Mouse (Mus musculus): ENCODE results near the gene Ccdc154. TPM values are rescaled to one million over a fixed set of nuclear protein-coding genes. Genes with fewer than 3 reads are reported as not detected.
A peak's percentile ranks its signal among the peaks of the same experiment; 100 is the strongest.

Ccdc154 gene
- total and polyA plus RNA-seq, 3 experiments = 0.12 to 0.19 TPM; not detected in 1

GRCm38 (mm10) chr17:25184129-25184691 is 21.9 kb downstream of the Ccdc154 start, which contains the start of gene BC003965:
Gene BC003965, plus strand, starts transcription at chr17:25184554.
- Histone ChIP-seq H3K4me3 (ENCODE audit: control insufficient read depth in 1 of 2, insufficient read depth in 1 of 2, low read depth in 2 of 2, low read length in 2 of 2) (peak within 1 kb of the TSS; percentile 84 to 87), H3K27ac (ENCODE audit: control insufficient read depth, low read depth, low read length) (peak within 1 kb of the TSS; percentile 96), H3K9ac (ENCODE audit: control insufficient read depth, low read depth, low read length, poor library complexity, severe bottlenecking) (peak within 1 kb of the TSS; percentile 96), H3K79me2 (ENCODE audit: control insufficient read depth, insufficient read depth, low read length, poor library complexity) (peaks cover 34% of the 10 kb centered on the region), H3K27me3 (ENCODE audit: control insufficient read depth in 1 of 2, insufficient read depth in 2 of 2, low read length in 2 of 2) (peaks cover 0 to 1% of the 10 kb centered on the region in 2 experiments; a peak in 1 of 4 replicates), H3K9me3 (replicated peaks; ENCODE audit: insufficient read depth, low read length) (no peaks in the 10 kb centered on the region), H3K4me1 (ENCODE audit: control insufficient read depth in 1 of 2, insufficient read depth in 2 of 2, low read length in 2 of 2) (peaks cover 4 to 15% of the 10 kb centered on the region in 2 experiments), H3K36me3 (ENCODE audit: control insufficient read depth in 1 of 2, insufficient read depth in 2 of 2, low read length in 2 of 2) (peaks cover 0 to 11% of the 10 kb centered on the region in 2 experiments; a peak in 2 of 4 replicates)
- DNase-seq (ENCODE audit: low read depth, low spot score) = peak; percentile 99
- peak; percentile 94 for TF ChIP-seq TBP (IDR thresholded peaks at IDR 0.05; ENCODE audit: low read depth, low read length)
- peak; percentile 63; the same call in 1 of the 2 replicates for TF ChIP-seq GABPA (IDR thresholded peaks at IDR 0.05; ENCODE audit: low read depth, low read length)
- peak; percentile 59; the same call in 1 of the 2 replicates for TF ChIP-seq USF1 (IDR thresholded peaks at IDR 0.05; ENCODE audit: low read depth, low read length)
- no peak; the same call in 1 of the 2 replicates for TF ChIP-seq RCOR1 (IDR thresholded peaks at IDR 0.05; ENCODE audit: low read depth, low read length)
- TF ChIP-seq GATA1 (IDR thresholded peaks at IDR 0.05; ENCODE audit: low read depth, low read length) = peak; percentile 91
- TF ChIP-seq EP300 (IDR thresholded peaks at IDR 0.05; ENCODE audit: low read depth in 1 of 2, low read length in 2 of 2) = peak in 1 of 2 experiments; percentile 71; a peak in 2 of 4 replicates
- no peak for TF ChIP-seq CHD1 (IDR thresholded peaks at IDR 0.05; ENCODE audit: low read depth, low read length)
- TF ChIP-seq MYB (IDR thresholded peaks at IDR 0.05; ENCODE audit: low read depth, low read length) = no peak; the same call in 1 of the 2 replicates
- no peak for TF ChIP-seq ZKSCAN1 (IDR thresholded peaks at IDR 0.05; ENCODE audit: low read depth, low read length)
- TF ChIP-seq SMC3 (IDR thresholded peaks at IDR 0.05; ENCODE audit: low read depth, low read length) = no peak; the same call in 1 of the 2 replicates
- TF ChIP-seq UBTF (IDR thresholded peaks at IDR 0.05; ENCODE audit: borderline replicate concordance, insufficient read depth, low read depth, low read length) = no peak
- no peak for TF ChIP-seq TAL1 (IDR thresholded peaks at IDR 0.05; ENCODE audit: low read length)
- TF ChIP-seq TCF12 (IDR thresholded peaks at IDR 0.05; ENCODE audit: low read depth, low read length) = peak; percentile 77
- peak; percentile 99 for TF ChIP-seq NELFE (IDR thresholded peaks at IDR 0.05; ENCODE audit: low read depth, low read length)
- 0 out of 2 replicates have a peak, but pooled peaks have one; percentile 26 for TF ChIP-seq NRF1 (IDR thresholded peaks at IDR 0.05; ENCODE audit: insufficient read depth, low read depth, low read length, poor library complexity, severe bottlenecking)
- TF ChIP-seq POLR2A (IDR thresholded peaks at IDR 0.05; ENCODE audit: control insufficient read depth in 1 of 2, insufficient read depth in 1 of 2, low read depth in 1 of 2, low read length in 2 of 2, poor library complexity in 1 of 2) = peak; percentile 84 to 99
- TF ChIP-seq BHLHE40 (IDR thresholded peaks at IDR 0.05; ENCODE audit: borderline replicate concordance, low read depth, low read length) = peak; percentile 84; the same call in 1 of the 2 replicates
- TF ChIP-seq MEF2A (IDR thresholded peaks at IDR 0.05; ENCODE audit: extremely low read depth, insufficient replicate concordance, low read depth, low read length, poor library complexity, severe bottlenecking) = no peak
- no peak for TF ChIP-seq ZNF384 (IDR thresholded peaks at IDR 0.05; ENCODE audit: low read depth, low read length)
- no peak; the same call in 1 of the 2 replicates for TF ChIP-seq JUND (IDR thresholded peaks at IDR 0.05; ENCODE audit: low read depth, low read length)
- no peak for TF ChIP-seq CHD2 (IDR thresholded peaks at IDR 0.05; ENCODE audit: low read length)
- TF ChIP-seq MXI1 (IDR thresholded peaks at IDR 0.05; ENCODE audit: low read depth, low read length) = peak; percentile 99
- TF ChIP-seq POLR2AphosphoS2 (IDR thresholded peaks at IDR 0.05; ENCODE audit: low read length) = peak; percentile 98
- peak; percentile 93 for TF ChIP-seq ZMIZ1 (IDR thresholded peaks at IDR 0.05; ENCODE audit: low read depth, low read length)
- TF ChIP-seq HCFC1 (IDR thresholded peaks at IDR 0.05; ENCODE audit: low read depth, low read length) = peak; percentile 98
- TF ChIP-seq POLR2AphosphoS5 (IDR thresholded peaks at IDR 0.05; ENCODE audit: borderline replicate concordance, low read depth, low read length) = no peak
- TF ChIP-seq MAX (IDR thresholded peaks at IDR 0.05; ENCODE audit: low read length) = peak; percentile 97
- TF ChIP-seq ZC3H11A (IDR thresholded peaks at IDR 0.05; ENCODE audit: low read depth, low read length) = peak; percentile 55
- TF ChIP-seq CTCF (IDR thresholded peaks at IDR 0.05 in 2 of 3, conservative IDR thresholded peaks at IDR 0.05 in 1 of 3; ENCODE audit: control insufficient read depth in 1 of 3, insufficient read depth in 1 of 3, low read depth in 2 of 3, low read length in 3 of 3, poor library complexity in 1 of 3, severe bottlenecking in 1 of 3) = no peak
- TF ChIP-seq MYC (IDR thresholded peaks at IDR 0.05; ENCODE audit: low read depth, low read length) = peak; percentile 100
- TF ChIP-seq MAFK (IDR thresholded peaks at IDR 0.05; ENCODE audit: borderline replicate concordance, low read depth, low read length) = no peak
- peak; percentile 97 for TF ChIP-seq KAT2A (conservative IDR thresholded peaks at IDR 0.05; ENCODE audit: low read depth, low read length)
- peak; percentile 90 for TF ChIP-seq E2F4 (IDR thresholded peaks at IDR 0.05; ENCODE audit: borderline replicate concordance, low read depth, low read length)
- peak; percentile 100 for TF ChIP-seq SIN3A (IDR thresholded peaks at IDR 0.05; ENCODE audit: low read length)
- TF ChIP-seq ELF1 (IDR thresholded peaks at IDR 0.05; ENCODE audit: low read depth, low read length) = peak; percentile 95
- no peak for TF ChIP-seq RAD21 (IDR thresholded peaks at IDR 0.05; ENCODE audit: low read depth, low read length)
- TF ChIP-seq MAZ (IDR thresholded peaks at IDR 0.05; ENCODE audit: low read depth, low read length) = no peak
